Mouse (Mus musculus) heart, adult 2 months (tissue): ENCODE results near the gene Plod2. TPM values are rescaled to one million over a fixed set of nuclear protein-coding genes. Genes with fewer than 3 reads are reported as not detected.

Source experiments
- DNase-seq, 2 experiments: peaks; one replicate each; pipeline ENCODE4 v3.0.0; 2021
- H3K27ac ChIP-seq: fragments of 200-600 bp; 2 replicates; pipeline ENCODE4 v1.8.1; 2022
- H3K27me3 ChIP-seq: fragments of 200-500 bp; 2 replicates; pipeline ENCODE4 v1.6.1; 2012; ENCODE audit warnings: mild to moderate bottlenecking, low read length, inconsistent platforms, mixed read lengths; ENCODE audit not compliant: control insufficient read depth, insufficient read depth
- H3K36me3 ChIP-seq: fragments of 200-500 bp; 2 replicates; pipeline ENCODE4 v1.6.1; 2012; ENCODE audit warnings: low read length, inconsistent platforms; ENCODE audit not compliant: control insufficient read depth, insufficient read depth
- H3K4me1 ChIP-seq: fragments of 200-500 bp; 2 replicates; pipeline ENCODE4 v1.6.1; 2011; ENCODE audit warnings: low read length; ENCODE audit not compliant: control insufficient read depth, insufficient read depth
- H3K4me3 ChIP-seq: fragments of 200-600 bp; 2 replicates; pipeline ENCODE4 v1.8.1; 2022
- H3K79me2 ChIP-seq: fragments of 200-500 bp; replicated peaks from 2 replicates; pipeline ENCODE4 v1.6.1; 2012; ENCODE audit warnings: mild to moderate bottlenecking, inconsistent platforms, low read length, moderate library complexity, mixed read lengths; ENCODE audit not compliant: control insufficient read depth, insufficient read depth
- H3K9ac ChIP-seq: fragments of 200-500 bp; 2 replicates; pipeline ENCODE4 v1.6.1; 2012; ENCODE audit warnings: low read depth, mild to moderate bottlenecking, control low read depth, inconsistent platforms, low read length, mixed read lengths
- CTCF ChIP-seq: fragments of 200-600 bp; IDR thresholded peaks from 2 replicates; pipeline ENCODE4 v1.8.1; 2022; ENCODE audit warnings: antibody characterized with exemption, mild to moderate bottlenecking, moderate library complexity
- EP300 ChIP-seq: fragments of 200-500 bp; IDR thresholded peaks from 2 replicates; pipeline ENCODE4 v1.6.1; 2011; ENCODE audit warnings: low read depth, low read length, control low read depth; ENCODE audit not compliant: insufficient read depth
- POLR2A ChIP-seq: fragments of 200-500 bp; IDR thresholded peaks from 2 replicates; pipeline ENCODE4 v1.6.1; 2011; ENCODE audit warnings: mild to moderate bottlenecking, low read depth, low read length, control low read depth; ENCODE audit not compliant: insufficient read depth
- WGBS: fragments of 180-500 bp; shearing (Covaris S2); methylation state at CpG from one replicate; pipeline ENCODE4 v1.1.7; 2018; 5-methylcytosine and 5-hydroxymethylcytosine counted together
- intact Hi-C: fragments of 180-260 bp; cut with DNase I; formaldehyde crosslinking; loops from one replicate; pipeline ENCODE4 v1.15.1; 2025
- polyA plus RNA-seq: library from polyadenylated mRNA; depleted of rRNA; stranded (reverse); fragments of >200 nt; gene quantifications from 2 replicates; pipeline ENCODE4 v1.2.3, GENCODE M21; 2012
- total RNA-seq, 2 experiments: library from RNA; stranded (reverse); gene quantifications; 2 replicates each; pipeline ENCODE4 v1.2.3; 2021

Plod2 gene
- total and polyA plus RNA-seq, 3 experiments = 7.7 to 18.9 (median 15.8) TPM

DNA sequence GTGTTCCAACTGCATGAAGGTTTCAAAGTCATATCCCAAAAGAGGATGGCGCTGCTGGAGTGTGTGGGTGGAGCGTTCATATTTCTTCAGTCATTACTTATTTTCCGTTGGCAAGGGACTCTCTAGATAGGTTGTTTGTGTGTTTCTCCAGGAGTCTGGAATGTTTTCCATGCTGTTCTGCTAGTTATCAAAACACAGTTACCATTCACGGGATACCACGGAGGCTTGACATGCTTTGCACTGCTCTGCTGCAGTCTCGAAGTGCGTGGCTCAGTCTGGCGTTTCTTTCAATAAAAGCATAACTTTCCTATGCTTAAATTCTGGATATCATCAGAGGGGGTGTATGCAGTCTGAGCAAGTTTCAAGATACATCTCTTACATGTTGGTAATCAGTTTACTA, 17.7 kb downstream of the Plod2 start:
- H3K4me3 ChIP-seq = no peak overlapping the region
- H3K36me3 ChIP-seq = peaks cover 7% of the 10 kb centered on the region
- H3K9ac ChIP-seq = no peak overlapping the region
- no peaks in the 10 kb centered on the region for H3K27me3 ChIP-seq
- H3K4me1 ChIP-seq = peaks cover 11% of the 10 kb centered on the region
- intact Hi-C loops = no loop called here
- H3K79me2 ChIP-seq = peaks cover 3% of the 10 kb centered on the region; the same call in 1 of the 2 replicates
- no peak for TF ChIP-seq EP300
- H3K27ac ChIP-seq = no peak overlapping the region
- no peak for DNase-seq
- WGBS = 24% methylated on average over 8 of the region's 8 CpGs

DNA sequence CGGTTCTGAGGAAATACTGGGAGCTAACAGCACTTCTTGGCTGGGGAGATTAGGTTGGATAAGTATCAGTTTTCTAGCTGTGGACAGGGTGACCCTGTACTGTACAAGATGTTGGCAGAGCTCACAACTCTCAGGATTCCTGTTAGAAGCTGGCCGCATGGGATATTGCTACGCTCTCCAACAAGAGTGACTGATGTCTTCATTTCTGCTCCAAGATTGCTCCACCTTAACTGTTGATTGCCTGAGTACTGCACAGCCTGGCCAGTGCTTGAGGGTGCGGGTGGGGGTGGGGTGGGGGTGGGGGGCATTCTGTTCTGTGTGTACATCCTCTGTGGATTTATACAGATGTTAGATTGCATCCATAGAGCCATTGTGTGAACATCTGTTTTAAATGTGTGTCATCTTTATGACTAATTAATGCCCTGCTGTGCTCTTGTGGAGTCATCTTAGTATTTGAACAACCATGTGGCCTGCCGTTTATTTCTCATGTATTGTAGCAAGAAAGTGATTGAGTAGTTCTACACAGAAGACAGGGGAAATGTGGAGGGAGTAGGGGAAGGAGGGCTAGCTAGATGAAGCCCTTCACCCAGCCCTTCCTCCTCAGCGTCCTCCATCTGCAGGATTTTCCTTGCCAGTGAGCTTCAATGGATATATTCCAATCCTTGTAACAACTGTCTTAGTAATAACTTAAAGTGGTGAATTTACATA, 19.0 kb downstream of the Plod2 start:
- intact Hi-C loops = no loop called here
- H3K27me3 ChIP-seq = no peaks in the 10 kb centered on the region
- no peak for DNase-seq
- peaks cover 3% of the 10 kb centered on the region; the same call in 1 of the 2 replicates for H3K79me2 ChIP-seq
- H3K4me1 ChIP-seq = peaks cover 12% of the 10 kb centered on the region
- H3K36me3 ChIP-seq = peaks cover 11% of the 10 kb centered on the region
- H3K27ac ChIP-seq = no peak overlapping the region
- 51% methylated on average over 6 of the region's 6 CpGs for WGBS
- no peak overlapping the region for H3K4me3 ChIP-seq
- TF ChIP-seq CTCF = no peak
- no peak for TF ChIP-seq POLR2A
- no peak overlapping the region for H3K9ac ChIP-seq

DNA sequence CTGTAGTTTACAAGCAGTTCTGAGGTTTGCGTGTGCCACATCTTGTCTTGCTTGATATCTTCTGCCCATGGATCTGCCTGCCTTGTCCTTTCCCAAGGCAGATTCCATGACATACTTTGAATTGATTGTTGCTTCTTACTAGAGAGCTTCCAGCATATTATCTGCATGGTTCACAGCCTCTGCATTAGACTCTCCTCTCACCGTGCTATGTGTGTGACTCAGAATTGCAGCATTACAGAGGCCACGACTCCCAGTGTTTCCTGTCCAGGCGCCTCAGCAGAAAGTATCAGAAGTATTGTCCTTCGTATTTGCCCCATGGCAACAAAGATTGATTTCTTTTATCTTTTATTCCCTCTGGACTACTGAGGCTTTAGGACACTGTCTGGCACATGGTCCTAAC, 20.4 kb downstream of the Plod2 start:
- no peak for DNase-seq
- WGBS = 53% methylated on average over 5 of the region's 5 CpGs
- H3K27me3 ChIP-seq = no peaks in the 10 kb centered on the region
- TF ChIP-seq EP300 = no peak
- no peak for TF ChIP-seq CTCF
- no peak for TF ChIP-seq POLR2A
- intact Hi-C loops = loop anchor here (2.0 kb wide), 1 partner anchor 14 kb away; no protein-coding TSS in a partner anchor
- H3K9ac ChIP-seq = no peak overlapping the region
- no peak overlapping the region for H3K4me3 ChIP-seq
- peaks cover 3% of the 10 kb centered on the region; the same call in 1 of the 2 replicates for H3K79me2 ChIP-seq
- H3K36me3 ChIP-seq = peaks cover 15% of the 10 kb centered on the region
- H3K27ac ChIP-seq = no peak overlapping the region
- H3K4me1 ChIP-seq = peaks cover 12% of the 10 kb centered on the region

DNA sequence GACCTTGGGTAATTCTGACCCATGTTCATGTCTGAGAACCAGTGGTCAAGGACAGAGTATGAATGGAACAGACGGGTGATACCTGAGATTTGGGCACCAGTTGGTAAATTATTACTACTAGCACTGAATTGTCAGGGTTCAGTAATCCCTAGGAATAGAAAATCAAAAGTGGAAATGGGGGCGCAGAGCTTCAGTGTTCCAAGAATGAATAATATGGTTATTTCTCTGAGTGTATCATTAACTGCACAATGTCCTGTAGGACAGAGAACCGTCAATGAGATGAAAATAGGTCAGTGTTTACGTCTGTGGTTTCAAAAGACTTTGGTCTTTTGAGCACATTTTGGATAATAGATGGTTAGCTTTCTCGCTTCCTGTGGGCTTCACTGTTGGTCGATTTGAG, 21.3 kb downstream of the Plod2 start:
- peaks cover 12% of the 10 kb centered on the region for H3K4me1 ChIP-seq
- 90% methylated on average over 6 of the region's 6 CpGs for WGBS
- H3K79me2 ChIP-seq = peaks cover 3% of the 10 kb centered on the region; the same call in 1 of the 2 replicates
- H3K27me3 ChIP-seq = no peaks in the 10 kb centered on the region
- no peak overlapping the region for H3K9ac ChIP-seq
- TF ChIP-seq CTCF (no peak), EP300 (no peak), POLR2A (no peak)
- DNase-seq = no peak
- intact Hi-C loops = loop anchor here (2.0 kb wide), 1 partner anchor 15 kb away; no protein-coding TSS in a partner anchor
- peaks cover 15% of the 10 kb centered on the region for H3K36me3 ChIP-seq
- H3K4me3 ChIP-seq = no peak overlapping the region
- no peak overlapping the region for H3K27ac ChIP-seq

DNA sequence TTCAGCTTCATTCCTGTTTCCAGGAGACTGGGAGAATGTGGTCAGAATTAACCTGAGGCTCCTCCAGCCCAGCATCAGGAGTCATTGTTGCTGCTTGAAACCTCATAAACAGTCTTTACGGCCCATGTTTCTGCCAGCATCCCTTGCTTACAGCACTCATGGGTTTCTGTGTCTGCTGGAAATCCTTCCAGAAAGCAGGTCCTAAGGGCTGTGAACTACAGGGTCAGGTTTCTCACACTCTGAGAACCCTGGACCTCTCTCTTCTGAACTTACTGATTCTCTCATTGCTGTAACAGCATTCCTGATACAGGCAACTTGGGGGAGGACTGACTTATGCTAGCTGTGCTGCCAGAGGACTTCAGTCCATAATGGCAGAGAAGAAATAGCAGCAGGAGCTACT, 22.4 kb downstream of the Plod2 start:
- 98% methylated on average over 1 of the region's 1 CpGs for WGBS
- peaks cover 4% of the 10 kb centered on the region; the same call in 1 of the 2 replicates for H3K79me2 ChIP-seq
- peaks cover 13% of the 10 kb centered on the region for H3K36me3 ChIP-seq
- H3K9ac ChIP-seq = no peak overlapping the region
- no peak overlapping the region for H3K27ac ChIP-seq
- no peak for DNase-seq
- H3K27me3 ChIP-seq = no peaks in the 10 kb centered on the region
- H3K4me1 ChIP-seq = peaks cover 12% of the 10 kb centered on the region
- H3K4me3 ChIP-seq = no peak overlapping the region
- intact Hi-C loops = no loop called here
- TF ChIP-seq EP300 (no peak), CTCF (no peak), POLR2A (no peak)

DNA sequence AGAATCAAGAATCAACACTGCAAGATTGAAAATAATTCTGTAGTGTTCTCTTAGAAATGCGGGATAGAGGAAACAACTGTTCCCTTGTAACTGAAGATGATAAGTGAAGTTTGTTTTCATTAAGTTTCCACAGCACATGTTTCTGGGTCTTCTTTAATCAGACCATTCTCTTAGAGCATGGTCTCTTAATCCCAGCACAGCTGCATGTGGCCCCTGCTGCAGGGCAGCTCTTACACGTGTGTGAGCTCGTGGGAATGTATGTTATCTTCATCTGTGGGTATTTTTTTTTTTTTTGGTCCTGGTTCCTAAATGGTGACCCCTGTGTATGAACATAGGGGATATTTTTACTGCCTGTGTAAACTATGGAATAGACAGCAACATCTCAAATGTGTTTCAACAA, 24.2 kb downstream of the Plod2 start:
- no peak for TF ChIP-seq POLR2A
- whole genome bisulfite sequencing = 43% methylated on average over 3 of the region's 3 CpGs
- no peak for DNase-seq
- no peak overlapping the region for H3K27ac ChIP-seq
- H3K4me1 ChIP-seq = peaks cover 4% of the 10 kb centered on the region
- no peaks in the 10 kb centered on the region for H3K27me3 ChIP-seq
- peaks cover 8% of the 10 kb centered on the region for H3K36me3 ChIP-seq
- no peak overlapping the region for H3K9ac ChIP-seq
- intact Hi-C loops = no loop called here
- peaks cover 4% of the 10 kb centered on the region; the same call in 1 of the 2 replicates for H3K79me2 ChIP-seq
- H3K4me3 ChIP-seq = no peak overlapping the region
